Mouse (Mus musculus): ENCODE results near the gene Kif26a. TPM values are rescaled to one million over a fixed set of nuclear protein-coding genes. Genes with fewer than 3 reads are reported as not detected.

The Kif26a gene
- polyA plus RNA-seq, 1 experiment from 2014 or later: 0.89 TPM

- no peak overlapping the region for H3K27ac ChIP-seq (ENCODE audit: low read depth, low read length)
- H3K9ac ChIP-seq (ENCODE audit: low read depth, low read length): no peak overlapping the region
- H3K27me3 ChIP-seq (replicated peaks; ENCODE audit: control insufficient read depth, insufficient read depth, low read length): no peaks in the 10 kb centered on the region
- no peaks in the 10 kb centered on the region for H3K4me1 ChIP-seq (replicated peaks; ENCODE audit: control insufficient read depth, insufficient read depth, low read length)
- 80% methylated on average over 1 of the region's 1 CpGs for WGBS
- TF ChIP-seq CTCF (IDR thresholded peaks at IDR 0.05; ENCODE audit: low read depth): no peak
- no peaks in the 10 kb centered on the region for H3K9me3 ChIP-seq (ENCODE audit: control insufficient read depth)
- H3K36me3 ChIP-seq (ENCODE audit: control insufficient read depth, insufficient read depth): no peaks in the 10 kb centered on the region
- no peak for ATAC-seq
- H3K4me2 ChIP-seq (replicated peaks; ENCODE audit: low read depth): no peak overlapping the region
- H3K4me3 ChIP-seq (ENCODE audit: low read depth, low read length): no peak overlapping the region
Observed at GRCm38 (mm10) chr12:112226238-112226637, 80.2 kb downstream of the Kif26a start.

- Histone ChIP-seq H3K9me3 (ENCODE audit: control insufficient read depth) (no peaks in the 10 kb centered on the region), H3K9ac (ENCODE audit: low read depth, low read length) (no peak overlapping the region), H3K36me3 (ENCODE audit: control insufficient read depth, insufficient read depth) (no peaks in the 10 kb centered on the region), H3K27me3 (replicated peaks; ENCODE audit: control insufficient read depth, insufficient read depth, low read length) (no peaks in the 10 kb centered on the region), H3K4me1 (replicated peaks; ENCODE audit: control insufficient read depth, insufficient read depth, low read length) (no peaks in the 10 kb centered on the region), H3K4me2 (replicated peaks; ENCODE audit: low read depth) (no peak overlapping the region), H3K27ac (ENCODE audit: low read depth, low read length) (no peak overlapping the region), H3K4me3 (ENCODE audit: low read depth, low read length) (no peak overlapping the region)
- no peak for ATAC-seq
- WGBS: 98% methylated on average over 2 of the region's 2 CpGs
- TF ChIP-seq CTCF (IDR thresholded peaks at IDR 0.05; ENCODE audit: low read depth): no peak
Observed at GRCm38 (mm10) chr12:112226656-112227055, 80.6 kb downstream of the Kif26a start.

GRCm38 (mm10) chr12:112229084-112229483 is 83.1 kb downstream of the Kif26a start:
- Histone ChIP-seq H3K27ac (ENCODE audit: low read depth, low read length) (no peak overlapping the region), H3K9me3 (ENCODE audit: control insufficient read depth) (no peaks in the 10 kb centered on the region), H3K36me3 (ENCODE audit: control insufficient read depth, insufficient read depth) (no peaks in the 10 kb centered on the region), H3K4me2 (replicated peaks; ENCODE audit: low read depth) (no peak overlapping the region), H3K4me3 (ENCODE audit: low read depth, low read length) (no peak overlapping the region), H3K4me1 (replicated peaks; ENCODE audit: control insufficient read depth, insufficient read depth, low read length) (no peaks in the 10 kb centered on the region), H3K9ac (ENCODE audit: low read depth, low read length) (no peak overlapping the region), H3K27me3 (replicated peaks; ENCODE audit: control insufficient read depth, insufficient read depth, low read length) (no peaks in the 10 kb centered on the region)
- no peak for ATAC-seq
- no peak for TF ChIP-seq CTCF (IDR thresholded peaks at IDR 0.05; ENCODE audit: low read depth)
- WGBS: 44% methylated on average over 10 of the region's 10 CpGs

DNA sequence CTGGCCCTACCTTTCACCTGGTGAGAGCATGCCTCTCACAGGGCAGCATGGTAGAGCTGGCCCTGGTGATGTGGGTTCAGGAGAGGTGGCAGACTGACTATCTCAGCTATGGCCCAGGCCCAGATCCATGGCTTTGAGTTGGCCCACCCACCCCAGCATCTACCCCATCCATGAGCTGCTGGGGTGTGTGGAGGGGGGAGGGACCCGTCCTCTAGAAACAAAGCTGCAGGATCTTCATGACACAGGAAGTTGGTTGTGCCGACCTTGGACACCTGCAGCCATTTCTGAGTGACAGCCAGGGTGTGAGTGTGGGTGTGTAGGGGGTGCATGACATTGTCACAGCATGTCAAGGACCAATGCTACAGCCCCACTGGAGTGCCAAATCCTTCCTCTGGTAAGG is 84.2 kb downstream of the Kif26a start:
- no peaks in the 10 kb centered on the region for H3K9me3 ChIP-seq (ENCODE audit: control insufficient read depth)
- no peak for ATAC-seq
- no peak overlapping the region for H3K27ac ChIP-seq (ENCODE audit: low read depth, low read length)
- no peak for TF ChIP-seq CTCF (IDR thresholded peaks at IDR 0.05; ENCODE audit: low read depth)
- H3K4me3 ChIP-seq (ENCODE audit: low read depth, low read length): no peak overlapping the region
- no peaks in the 10 kb centered on the region for H3K36me3 ChIP-seq (ENCODE audit: control insufficient read depth, insufficient read depth)
- H3K9ac ChIP-seq (ENCODE audit: low read depth, low read length): no peak overlapping the region
- 60% methylated on average over 2 of the region's 2 CpGs for WGBS
- no peak overlapping the region for H3K4me2 ChIP-seq (replicated peaks; ENCODE audit: low read depth)
- no peaks in the 10 kb centered on the region for H3K4me1 ChIP-seq (replicated peaks; ENCODE audit: control insufficient read depth, insufficient read depth, low read length)
- no peaks in the 10 kb centered on the region for H3K27me3 ChIP-seq (replicated peaks; ENCODE audit: control insufficient read depth, insufficient read depth, low read length)

MicroRNAs encoded within 50 kb of the gene (microRNA counts, 519-probe panel; counts per million panel counts)
- 5,330 counts per million, percentile 88 among the panel's probes with 10 or more counts for microRNA mmu-miR-203

Small RNA genes within 50 kb of the gene (microRNA-seq; reads per million reads assigned to microRNA genes)
- 15,275 reads per million, percentile 95 among the genes with 10 or more reads in this experiment for gene Mir203
- not detected for gene Mir3073a
- gene Mir3073b: not detected

Other genes starting within 250 kb of the Kif26a start
- 13.6 and 16.7 TPM in 2 replicates for gene Ppp1r13b, start 238.1 kb upstream of the Kif26a start, polyA plus RNA-seq (2015; fragmentation: Nextera tagmentation; extraction: Ambion mirVana)
- 1,268 and 1,348 TPM in 2 replicates for gene Atp5mpl, start 179.2 kb upstream of the Kif26a start, polyA plus RNA-seq (2015; fragmentation: Nextera tagmentation; extraction: Ambion mirVana)
- 0.04 TPM in 1 of 2 replicates, not detected in the other for gene Tdrd9, start 174.6 kb upstream of the Kif26a start, polyA plus RNA-seq (2015; fragmentation: Nextera tagmentation; extraction: Ambion mirVana)
- not detected in 2 replicates for gene Rd3l, start 164.9 kb upstream of the Kif26a start, polyA plus RNA-seq (2015; fragmentation: Nextera tagmentation; extraction: Ambion mirVana)
- 14.3 and 14.4 TPM in 2 replicates for gene Aspg, start 39.5 kb upstream of the Kif26a start, polyA plus RNA-seq (2015; fragmentation: Nextera tagmentation; extraction: Ambion mirVana)

All from intestine, postnatal 0 days (tissue).